Mouse (Mus musculus): ENCODE results near the gene Olfr13.

- TF ChIP-seq POLR2A (IDR thresholded peaks at IDR 0.05; ENCODE audit: extremely low read depth, insufficient read depth, low read length) (no peak), CTCF (IDR thresholded peaks at IDR 0.05; ENCODE audit: low read depth, low read length) (no peak)
Observed at GRCm38 (mm10) chr6:43198094-43198493, 26.2 kb downstream of the Olfr13 start.

Data from liver, adult 2 months (tissue).